Mouse (Mus musculus) stomach, postnatal 0 days (tissue): ENCODE results near the gene Cerkl. TPM values are rescaled to one million over a fixed set of nuclear protein-coding genes. Genes with fewer than 3 reads are reported as not detected.

Experiments used
- ATAC-seq: fragments of 200-750 bp; cut with Nextera tagmentation; 2 replicates; pipeline ENCODE4 v1.8.0; 2017; ENCODE audit not compliant: low FRiP score, low TSS enrichment
- DNase-seq: peaks from one replicate; pipeline ENCODE4 v3.0.0-alpha.2; 2016; ENCODE audit warnings: low spot score
- H3K27ac ChIP-seq: fragments of 300-500 bp; sonication (generic); replicated peaks from 2 replicates; pipeline ENCODE4 v1.5.1; 2014; ENCODE audit warnings: mild to moderate bottlenecking, control low read depth
- H3K27me3 ChIP-seq: fragments of 300-500 bp; sonication (generic); 2 replicates; pipeline ENCODE4 v1.6.1; 2014; ENCODE audit warnings: low read length; ENCODE audit not compliant: control insufficient read depth, insufficient read depth
- H3K36me3 ChIP-seq: fragments of 300-500 bp; sonication (generic); 2 replicates; pipeline ENCODE4 v1.6.1; 2014; ENCODE audit warnings: low read length, mixed read lengths; ENCODE audit not compliant: control insufficient read depth, insufficient read depth
- H3K4me1 ChIP-seq: fragments of 300-500 bp; sonication (generic); replicated peaks from 2 replicates; pipeline ENCODE4 v1.6.1; 2014; ENCODE audit warnings: antibody characterized with exemption; ENCODE audit not compliant: control insufficient read depth, insufficient read depth
- H3K4me2 ChIP-seq: fragments of 300-500 bp; sonication (generic); replicated peaks from 2 replicates; pipeline ENCODE4 v1.6.1; 2014; ENCODE audit warnings: low read depth, mild to moderate bottlenecking, control low read depth, moderate library complexity
- H3K4me3 ChIP-seq: fragments of 300-500 bp; sonication (generic); 2 replicates; pipeline ENCODE4 v1.5.1; 2014; ENCODE audit warnings: low read depth, low read length, control low read depth
- H3K9ac ChIP-seq: fragments of 300-500 bp; sonication (generic); 2 replicates; pipeline ENCODE4 v1.6.1; 2014; ENCODE audit warnings: mild to moderate bottlenecking, low read length, control low read depth, mixed read lengths
- H3K9me3 ChIP-seq: fragments of 300-500 bp; sonication (generic); 2 replicates; pipeline ENCODE4 v1.6.1; 2016; ENCODE audit warnings: low read length; ENCODE audit not compliant: control insufficient read depth
- CTCF ChIP-seq: IDR thresholded peaks from 2 replicates; pipeline ENCODE4 v1.5.1; 2016; ENCODE audit warnings: antibody characterized with exemption, low read depth, mild to moderate bottlenecking, moderate library complexity
- EP300 ChIP-seq: optimal IDR thresholded peaks from 2 replicates; pipeline ENCODE3; 2016; ENCODE audit warnings: antibody characterized with exemption
- WGBS: fragments of 180-500 bp; shearing (Covaris S2); extraction: QIAGEN DNeasy Blood & Tissue Kit; methylation state at CpG from one replicate; pipeline ENCODE4 v1.1.7; 2014; 5-methylcytosine and 5-hydroxymethylcytosine counted together
- polyA plus RNA-seq: library from polyadenylated mRNA; unstranded; fragments of >200 nt; fragmentation: Nextera tagmentation; extraction: Ambion mirVana; gene quantifications from 2 replicates; pipeline ENCODE4 v1.2.1, GENCODE M21; 2015

Cerkl gene
- polyA plus RNA-seq, 1 experiment from 2014 or later = 0.67 TPM

- Histone ChIP-seq H3K4me1 (no peaks in the 10 kb centered on the region; the same call in 1 of the 2 replicates), H3K9ac (no peak overlapping the region), H3K27me3 (no peaks in the 10 kb centered on the region), H3K4me3 (no peak overlapping the region), H3K4me2 (no peak overlapping the region), H3K27ac (peak overlapping the region; percentile 73), H3K36me3 (no peaks in the 10 kb centered on the region), H3K9me3 (no peaks in the 10 kb centered on the region)
- DNase-seq (peak; percentile 70), ATAC-seq (peak; percentile 94)
- WGBS = 45% methylated on average over 5 of the region's 5 CpGs
- TF ChIP-seq EP300 (no peak), CTCF (no peak)
These were observed 57.8 kb downstream of the Cerkl start for GRCm38 (mm10) chr2:79398831-79399230.

GRCm38 (mm10) chr2:79398343-79398742 is 58.2 kb downstream of the Cerkl start:
- Histone ChIP-seq H3K27ac (peak overlapping the region; percentile 73), H3K4me2 (no peak overlapping the region), H3K9ac (no peak overlapping the region), H3K4me3 (no peak overlapping the region), H3K27me3 (no peaks in the 10 kb centered on the region), H3K36me3 (no peaks in the 10 kb centered on the region), H3K9me3 (no peaks in the 10 kb centered on the region), H3K4me1 (no peaks in the 10 kb centered on the region; the same call in 1 of the 2 replicates)
- ATAC-seq = peak; percentile 93
- WGBS = 34% methylated on average over 2 of the region's 2 CpGs
- DNase-seq = peak; percentile 64
- TF ChIP-seq EP300 (no peak), CTCF (no peak)

GRCm38 (mm10) chr2:79397107-79397506 is 59.5 kb downstream of the Cerkl start:
- Histone ChIP-seq H3K9me3 (no peaks in the 10 kb centered on the region), H3K27me3 (no peaks in the 10 kb centered on the region), H3K4me1 (no peaks in the 10 kb centered on the region; the same call in 1 of the 2 replicates), H3K9ac (no peak overlapping the region), H3K4me2 (no peak overlapping the region), H3K27ac (no peak overlapping the region), H3K36me3 (no peaks in the 10 kb centered on the region), H3K4me3 (no peak overlapping the region)
- 70% methylated on average over 2 of the region's 2 CpGs for WGBS
- no peak for ATAC-seq
- no peak for TF ChIP-seq EP300
- no peak for TF ChIP-seq CTCF
- no peak for DNase-seq

- H3K9ac ChIP-seq = no peak overlapping the region
- 28% methylated on average over 12 of the region's 12 CpGs for WGBS
These were observed 77.2 kb downstream of the Cerkl start for GRCm38 (mm10) chr2:79379087-79380041.

GRCm38 (mm10) chr2:79378346-79379086 is 78.1 kb downstream of the Cerkl start:
- Histone ChIP-seq H3K9ac (no peak overlapping the region), H3K27me3 (no peaks in the 10 kb centered on the region), H3K4me3 (no peak overlapping the region), H3K36me3 (no peaks in the 10 kb centered on the region), H3K9me3 (no peaks in the 10 kb centered on the region), H3K4me1 (no peaks in the 10 kb centered on the region), H3K27ac (no peak overlapping the region), H3K4me2 (no peak overlapping the region; the same call in 1 of the 2 replicates)
- DNase-seq (no peak), ATAC-seq (no peak)
- TF ChIP-seq CTCF (no peak), EP300 (no peak)
- WGBS = 62% methylated on average over 8 of the region's 8 CpGs

More at GRCm38 (mm10) chr2:79379087-79380041, 77.2 kb downstream of the Cerkl start:
- Histone ChIP-seq H3K4me1 (no peaks in the 10 kb centered on the region), H3K4me3 (no peak overlapping the region), H3K27me3 (no peaks in the 10 kb centered on the region), H3K9me3 (no peaks in the 10 kb centered on the region), H3K36me3 (no peaks in the 10 kb centered on the region), H3K27ac (no peak overlapping the region; the same call in 1 of the 2 replicates), H3K4me2 (no peak overlapping the region; the same call in 1 of the 2 replicates)
- DNase-seq (peak; percentile 24), ATAC-seq (peak; percentile 59)
- TF ChIP-seq CTCF = peak; percentile 33; the same call in 1 of the 2 replicates
- TF ChIP-seq EP300 = no peak
